Mouse (Mus musculus) T-helper 17 cell (primary cell): ENCODE measurements at regions not wholly inside any gene's neighbourhood (a gene's known extent, or its start where the extent isn't known, plus 50 kb on each side); places are given as distances from the start of the nearest gene placed in this dataset.

Source experiments
- in situ Hi-C, 2 experiments: fragments of 300-600 bp; cut with MboI, MseI; formaldehyde crosslinking; loops; 1 replicate in 1 of 2; 2 replicates in 1 of 2; pipeline ENCODE4 v1.15.1; 2025; ENCODE audit warnings: high pct_unique_total_duplicates in 2 of 2

DNA sequence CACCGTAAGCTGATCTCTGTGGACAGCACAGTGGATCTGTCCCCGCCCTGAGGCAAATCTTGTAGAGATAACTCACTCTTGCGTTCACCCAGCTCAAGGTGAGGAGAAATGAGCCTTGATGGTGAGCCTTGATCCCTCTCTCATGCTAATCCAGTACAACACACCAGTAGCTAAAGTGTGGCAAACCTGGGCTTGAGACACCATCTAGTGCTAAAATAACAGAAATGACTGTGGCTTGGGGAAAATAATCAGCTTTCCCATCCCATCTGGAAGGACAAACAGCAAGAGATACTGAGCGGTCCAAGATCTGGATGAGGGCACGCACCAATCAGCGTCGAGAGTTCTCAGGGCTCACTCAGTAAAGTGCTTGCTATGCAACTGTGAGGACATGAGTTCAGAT lies 50.9 kb upstream of the Cbln4 start:
- in situ Hi-C loops = no loop called here

DNA sequence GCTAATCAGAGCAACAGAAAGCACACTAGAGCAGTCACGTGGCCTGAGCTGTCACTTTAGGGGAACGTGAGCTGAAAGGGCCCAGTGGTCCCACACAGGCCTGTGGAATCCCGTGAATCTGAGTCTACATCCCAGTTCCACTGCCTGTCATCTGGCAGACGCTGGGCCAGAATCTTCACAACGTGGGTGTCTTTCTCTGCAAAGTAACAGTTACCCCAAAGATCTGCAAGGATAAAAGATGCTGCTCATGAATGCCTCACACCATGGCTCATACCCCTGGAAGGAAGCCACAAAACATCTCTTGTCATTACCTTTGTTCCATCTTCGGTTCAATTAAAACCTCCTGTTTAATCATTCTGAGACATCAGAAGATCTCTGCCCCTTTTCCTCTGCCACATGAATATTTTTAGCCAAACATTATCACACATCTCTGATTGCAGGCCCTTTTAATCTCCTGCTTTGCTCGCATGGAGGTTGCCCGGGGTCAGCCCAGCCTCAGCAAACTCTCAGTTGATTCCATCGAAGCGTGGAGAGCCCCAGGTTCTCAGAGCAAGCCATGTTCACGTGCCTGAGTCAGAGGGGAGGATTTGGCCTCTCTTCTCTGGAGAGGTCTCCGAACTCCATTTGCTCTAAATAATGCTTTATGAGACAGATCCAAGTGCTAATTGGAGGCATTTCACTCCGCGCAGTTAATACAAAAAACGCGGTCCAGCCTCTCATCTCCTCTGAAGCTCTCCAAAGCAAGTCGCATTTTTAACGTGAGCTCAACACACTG lies 60.8 kb upstream of the Cbln4 start:
- in situ Hi-C loops = no loop called here

DNA sequence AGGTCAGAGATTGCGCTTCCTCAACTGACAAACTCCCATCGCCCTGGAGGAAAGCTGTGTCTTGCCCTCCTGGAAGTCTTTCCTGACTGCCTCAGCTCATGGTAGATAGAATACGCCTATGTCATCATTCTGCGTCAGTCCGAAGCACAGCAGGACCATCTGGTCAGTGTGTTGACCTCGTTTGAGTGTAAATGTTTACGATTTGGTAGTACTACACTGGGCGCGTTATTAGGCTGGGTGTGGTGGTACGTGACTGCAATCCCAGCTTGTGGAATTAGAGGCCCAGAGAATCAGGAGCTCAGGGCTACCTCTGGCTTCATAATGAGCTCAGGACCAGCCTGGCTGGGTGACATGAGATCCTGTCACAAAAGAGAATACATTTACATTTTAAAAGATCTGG lies 62.0 kb upstream of the Cbln4 start:
- in situ Hi-C loops = no loop called here

DNA sequence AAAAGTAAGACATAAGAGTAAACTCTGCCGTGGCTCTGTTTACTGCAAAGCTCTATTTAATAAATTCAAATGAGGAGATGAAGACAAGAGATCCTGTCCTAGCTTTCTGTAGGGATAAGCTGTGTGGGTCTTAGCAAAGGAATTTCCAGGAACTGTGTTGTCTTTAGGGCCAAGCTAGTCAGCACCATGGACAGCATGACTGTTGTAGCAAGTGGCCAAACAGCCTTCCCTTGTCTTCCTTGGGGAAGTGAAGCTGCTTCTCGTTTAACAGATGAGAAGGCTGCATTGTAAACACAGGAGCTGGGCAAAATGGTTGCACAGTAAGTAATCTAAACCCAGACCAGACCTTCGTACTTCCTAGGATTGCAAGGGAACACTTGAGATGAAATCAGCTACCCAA lies 67.4 kb upstream of the Cbln4 start:
- in situ Hi-C loops = no loop called here

DNA sequence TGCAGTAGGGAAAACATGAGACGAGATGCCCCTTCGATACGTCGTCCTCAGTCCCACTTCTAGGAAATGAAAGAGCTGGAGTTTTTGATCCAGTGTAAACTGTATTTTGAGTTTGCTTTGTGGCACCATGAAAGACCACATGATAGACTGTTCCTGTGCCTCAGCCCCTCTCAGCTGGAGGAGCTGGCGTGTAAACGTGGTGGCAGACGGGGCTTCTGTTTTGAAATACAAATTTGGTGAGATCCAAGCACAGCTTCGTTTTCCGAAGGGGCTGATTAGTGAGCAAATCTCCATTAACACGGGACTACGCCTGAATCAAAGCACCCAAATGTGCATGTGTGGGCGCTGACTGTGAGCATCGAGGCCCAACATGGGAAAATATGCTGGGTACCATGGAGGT lies 70.4 kb upstream of the Cbln4 start:
- in situ Hi-C loops = no loop called here

DNA sequence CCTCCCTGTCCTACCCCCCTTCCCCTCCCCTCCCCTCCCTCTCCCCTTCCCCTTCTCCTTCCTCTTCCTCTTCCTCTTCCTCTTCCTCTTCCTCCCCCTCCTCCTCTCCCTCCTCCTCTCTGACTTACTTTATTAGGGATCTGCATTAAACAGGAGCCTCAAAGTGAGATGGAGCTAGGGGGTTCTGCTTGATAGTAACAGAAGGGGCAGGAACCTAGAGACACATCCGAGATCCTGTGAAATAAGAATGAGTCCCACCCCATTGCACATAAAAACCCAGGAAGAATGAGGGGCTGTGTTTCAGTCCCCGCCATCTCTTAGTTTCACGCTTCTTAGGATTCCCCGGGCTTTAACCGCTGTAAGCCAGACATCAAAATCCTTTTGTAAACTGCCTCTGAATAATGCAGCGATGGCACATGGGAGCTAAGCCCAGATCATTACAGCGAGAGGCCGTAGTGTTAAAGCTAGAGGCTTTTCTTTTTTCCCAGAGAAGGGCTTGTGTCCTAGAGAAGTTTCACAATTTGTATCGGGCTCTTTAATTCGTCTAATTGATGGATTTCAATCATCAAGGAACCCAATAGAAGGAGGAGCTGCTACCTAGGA lies 72.4 kb upstream of the Cbln4 start:
- in situ Hi-C loops = no loop called here

DNA sequence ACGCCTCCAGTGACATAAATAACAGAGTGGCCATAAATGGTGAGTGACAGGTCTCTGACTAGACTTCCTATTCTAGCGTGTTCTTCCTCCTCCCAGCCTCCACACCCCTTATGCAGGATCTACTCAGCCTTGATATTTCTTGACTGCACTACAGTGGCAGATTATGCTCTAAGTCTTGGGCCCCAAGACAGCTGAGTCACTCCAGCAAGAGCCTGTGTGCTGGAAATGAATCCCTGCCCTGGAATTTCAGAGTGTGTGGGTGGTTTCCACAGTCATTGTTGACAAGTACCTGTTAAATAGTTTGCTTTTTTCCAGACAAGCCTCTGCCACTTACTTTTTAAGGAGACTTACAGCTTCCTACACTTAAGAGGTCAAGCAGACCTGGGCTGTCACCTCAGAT lies 84.3 kb upstream of the Cbln4 start:
- in situ Hi-C loops = no loop called here

DNA sequence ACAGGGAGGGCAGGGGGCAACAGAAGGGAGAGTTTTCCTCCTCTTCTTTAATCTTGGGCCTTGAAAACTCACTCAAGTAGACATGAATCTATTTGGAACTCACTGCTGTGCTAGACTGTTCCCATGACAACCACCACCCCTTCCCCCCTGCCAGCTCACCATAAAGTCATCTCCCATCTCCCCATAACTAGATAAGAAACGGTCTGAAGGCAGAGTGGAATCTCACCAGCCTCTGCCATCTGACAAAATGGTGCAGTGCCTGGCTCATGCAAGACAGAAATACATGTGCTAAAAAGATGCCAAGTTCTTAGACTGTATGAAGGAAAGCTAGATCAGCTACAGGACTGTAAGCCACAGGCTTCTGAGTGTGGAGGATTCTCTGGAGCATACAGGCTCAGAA lies 88.0 kb upstream of the Cbln4 start:
- in situ Hi-C loops = no loop called here

DNA sequence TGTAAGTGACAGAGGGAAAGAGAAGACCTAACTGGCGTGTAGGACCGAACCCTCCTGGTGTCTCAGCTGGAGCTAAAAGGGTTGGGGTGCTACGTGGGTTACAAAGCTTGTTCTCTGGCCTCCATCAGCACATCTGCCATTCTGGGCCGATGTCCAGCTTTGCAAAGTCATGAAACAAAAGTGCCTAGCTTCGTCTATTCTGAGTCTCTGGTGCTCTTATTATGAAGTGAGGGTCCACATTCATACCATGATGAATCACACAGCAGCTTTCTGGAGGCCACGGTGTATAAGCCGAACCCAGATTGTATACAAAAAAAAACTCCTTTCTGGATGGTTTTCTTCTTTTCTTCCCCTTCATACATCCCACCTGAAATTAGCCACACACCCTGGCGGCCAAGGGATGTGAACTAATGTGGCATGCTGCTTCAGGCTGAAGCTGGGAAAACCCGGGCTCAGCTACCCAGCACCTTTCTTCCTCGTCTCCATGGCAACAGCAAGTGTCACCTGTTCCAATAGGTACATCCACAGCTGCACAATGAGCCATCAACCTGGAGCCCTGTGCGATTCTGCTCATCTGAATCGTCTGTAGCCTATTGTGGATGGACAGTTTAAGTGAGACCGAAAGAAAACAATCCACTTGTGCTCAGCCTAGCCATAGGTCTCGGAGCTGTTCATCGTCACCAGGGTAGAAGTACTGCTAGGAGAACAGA lies 89.5 kb upstream of the Cbln4 start:
- in situ Hi-C loops = no loop called here

DNA sequence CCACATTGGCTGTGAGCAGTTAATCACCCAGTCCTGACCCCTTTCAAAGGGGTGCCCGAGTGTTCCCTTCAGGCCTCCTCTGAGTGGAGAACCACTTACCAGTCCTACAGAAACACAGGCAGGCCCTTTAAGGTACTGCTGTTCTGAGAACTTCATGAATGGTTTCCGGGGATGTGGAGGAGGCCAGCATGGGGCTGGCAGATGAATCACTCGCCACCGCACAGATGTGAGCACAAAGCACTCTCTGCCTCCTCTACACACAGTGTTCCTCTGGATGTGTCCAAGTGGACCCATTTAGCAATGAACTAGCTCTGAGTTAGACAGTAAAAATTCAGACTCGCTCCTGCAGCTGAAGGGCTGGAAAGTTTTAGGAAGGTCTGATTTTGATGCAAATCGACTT lies 96.8 kb upstream of the Cbln4 start:
- in situ Hi-C loops = no loop called here

DNA sequence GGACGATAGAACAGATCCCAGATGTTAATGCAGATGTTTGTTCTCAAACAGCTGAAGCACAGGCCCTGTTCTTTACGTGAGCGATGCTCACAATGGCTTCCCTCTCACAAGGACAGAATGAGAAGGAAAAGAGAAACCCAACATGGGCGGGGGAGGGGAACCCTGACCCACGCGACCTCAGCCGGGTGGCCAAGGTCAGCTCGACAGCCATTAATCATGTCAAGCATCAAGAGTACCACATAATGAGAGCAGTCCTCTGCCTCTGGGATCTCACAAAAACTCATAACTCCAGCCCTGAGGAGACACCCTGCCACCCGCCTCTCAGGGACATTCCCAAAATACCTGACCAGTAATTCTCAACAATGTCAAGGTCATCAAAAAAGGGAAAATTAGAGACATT lies 100.0 kb upstream of the Cbln4 start:
- in situ Hi-C loops = no loop called here

DNA sequence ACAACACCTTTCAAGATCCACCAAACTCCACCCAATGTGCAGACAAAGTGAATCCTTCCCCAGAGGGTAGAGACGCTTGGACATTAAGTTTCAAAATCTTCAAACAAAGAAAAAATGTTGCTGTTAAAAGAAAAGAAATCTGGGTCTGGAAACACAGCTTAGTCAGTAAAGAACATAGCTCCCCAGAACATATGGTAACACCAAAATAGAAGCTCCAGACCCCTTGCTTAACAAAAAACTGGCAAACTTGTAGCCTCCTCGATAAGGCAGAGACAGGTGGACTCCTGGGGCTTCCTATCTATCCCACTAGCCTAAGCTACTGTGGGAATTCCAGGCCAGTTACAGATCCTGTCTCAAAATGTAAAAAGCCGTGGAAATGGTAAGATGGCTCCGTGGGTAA lies 99.6 kb upstream of the Mc3r start:
- in situ Hi-C loops = no loop called here

DNA sequence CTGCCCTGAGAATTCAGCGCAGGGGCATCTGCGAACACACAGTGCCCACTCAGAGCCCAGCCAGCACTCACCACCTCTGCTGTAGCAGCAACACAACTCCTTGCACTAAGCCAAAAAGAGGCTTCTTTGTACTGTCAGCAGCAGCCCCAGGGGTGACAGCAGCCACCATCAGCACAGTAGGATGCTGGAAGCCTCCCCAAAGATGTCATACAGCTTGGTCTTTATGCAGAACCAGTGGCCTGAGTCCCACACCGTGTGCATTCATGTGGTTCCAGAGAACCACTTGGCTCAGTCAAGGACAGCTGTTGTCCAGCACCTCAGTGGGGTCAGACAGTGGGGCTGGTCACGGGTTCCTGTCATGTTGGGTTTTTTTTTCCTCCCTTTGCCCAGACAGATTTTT lies 98.6 kb upstream of the Mc3r start:
- in situ Hi-C loops = no loop called here

DNA sequence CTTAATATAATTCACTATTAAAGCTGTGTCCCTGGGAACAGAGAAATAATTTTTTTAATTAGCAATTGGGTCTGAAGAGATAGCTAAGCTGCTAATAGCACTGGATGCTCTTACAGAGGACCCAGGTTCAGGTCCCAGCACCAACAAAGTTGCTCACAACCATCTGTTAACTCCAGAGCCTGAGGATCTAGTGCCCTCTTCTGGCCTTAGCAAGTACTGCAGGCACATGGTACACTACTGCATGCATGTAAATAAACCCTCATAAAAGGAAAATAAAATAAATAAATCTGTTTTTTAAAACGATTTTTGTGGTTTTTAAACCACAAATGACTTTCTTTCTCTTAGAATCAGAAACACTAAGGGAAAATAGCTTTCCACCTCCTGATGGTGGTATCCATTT lies 97.4 kb upstream of the Mc3r start:
- in situ Hi-C loops = no loop called here

DNA sequence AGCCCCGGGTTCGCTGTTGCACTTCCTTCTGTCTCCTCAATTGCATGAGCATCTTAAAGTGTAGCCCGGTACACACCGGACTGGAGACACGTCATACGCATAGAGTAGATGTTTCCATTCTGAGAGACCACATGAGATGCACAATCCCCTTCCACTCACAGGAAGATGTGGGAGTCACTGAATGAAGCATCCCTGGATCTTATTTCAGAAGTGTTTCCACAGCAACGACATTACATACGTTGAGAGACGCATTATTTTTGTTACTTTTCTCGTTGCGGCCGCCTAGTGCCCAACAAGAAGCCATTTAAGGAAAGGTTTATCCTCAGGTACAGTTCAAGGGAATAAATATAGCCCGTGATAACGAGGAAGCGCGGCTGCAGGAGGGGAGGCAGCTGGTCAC lies 88.4 kb upstream of the Mc3r start:
- in situ Hi-C loops = loop anchor here in 1 of 2 experiments (5.0 to 10.0 kb wide), 2 partner anchors 108 to 895 kb away; no protein-coding TSS in a partner anchor

DNA sequence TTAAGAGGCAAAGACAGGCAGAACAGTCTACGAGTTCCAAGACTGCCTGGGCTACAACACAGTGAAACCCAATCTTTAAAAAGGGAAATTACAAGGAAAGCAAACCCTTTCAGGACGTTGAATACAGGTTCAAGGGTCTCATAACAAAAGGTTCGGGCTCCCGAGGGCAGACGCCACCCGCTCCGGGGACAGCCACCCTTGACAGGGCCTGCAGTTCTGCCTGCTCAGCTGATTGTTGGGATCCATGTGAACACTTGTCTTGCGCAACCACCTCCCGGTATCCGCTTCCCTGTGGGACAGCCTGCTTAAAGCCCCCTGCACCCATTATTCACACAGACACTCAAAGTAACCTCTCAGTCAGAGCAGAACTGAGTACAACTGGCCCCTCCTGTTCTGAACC lies 70.9 kb upstream of the Mc3r start:
- in situ Hi-C loops = no loop called here

DNA sequence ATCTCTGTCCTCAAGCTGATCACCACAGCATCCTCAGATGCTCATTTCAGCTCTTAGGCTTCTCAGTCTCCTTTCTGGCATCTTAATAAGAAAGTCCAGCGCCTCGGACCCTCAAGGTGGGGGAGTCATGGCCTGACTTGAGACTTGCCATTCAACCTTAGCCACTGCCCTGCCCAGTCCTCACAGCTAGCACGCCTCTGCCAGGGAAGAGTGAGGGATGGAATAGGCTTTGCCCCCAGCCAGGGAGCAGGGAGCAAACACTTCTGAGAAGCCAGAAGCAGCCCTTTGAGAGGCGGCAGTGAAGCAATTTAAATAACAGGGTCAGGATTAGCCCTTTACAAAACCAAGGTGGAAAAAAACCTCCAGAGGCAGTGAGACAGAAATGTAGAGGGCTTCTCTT lies 69.0 kb upstream of the Mc3r start:
- in situ Hi-C loops = no loop called here

DNA sequence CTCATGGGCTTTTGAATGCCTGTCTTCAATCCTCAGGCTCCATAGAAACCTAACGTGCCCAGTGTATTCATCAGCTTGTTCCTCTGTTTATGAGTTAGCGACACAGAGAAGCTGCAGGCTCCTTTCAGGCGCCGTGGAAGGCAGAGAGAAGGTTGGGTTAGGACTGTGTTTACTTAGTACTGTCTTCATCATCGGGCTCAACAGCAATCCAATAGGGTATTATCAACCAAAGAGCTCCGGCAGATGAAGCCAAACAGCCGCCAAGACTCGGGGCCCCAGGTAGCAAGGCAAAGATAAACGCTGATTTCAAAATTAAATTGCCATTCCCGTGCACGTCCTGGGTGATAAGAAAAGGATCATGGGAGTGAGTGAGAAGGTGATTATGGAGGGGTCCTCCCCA lies 50.5 kb upstream of the Mc3r start:
- in situ Hi-C loops = no loop called here
